In genomic region chr2:167688126-167688497, GRCm38 (mm10) we compare ENCODE assay signal across 8 mouse cellular contexts. TPM values are rescaled to one million over a fixed set of nuclear protein-coding genes. Genes with fewer than 3 reads are reported as not detected.
DNase-seq lines count a peak whose midpoint lies in the region; ATAC-seq and TF ChIP-seq lines count a peak whose summit lies in the region.

No protein-coding gene starts in this region.

- H3K4me1 ChIP-seq in forebrain, embryonic 10.5 days = peaks cover 26% of the 10 kb centered on the region
- H3K4me1 ChIP-seq in liver, embryonic 12.5 days = peaks cover 63% of the 10 kb centered on the region

- peaks cover 85% of the 10 kb centered on the region for H3K27me3 ChIP-seq in forebrain, embryonic 10.5 days (ENCODE audit: poor library complexity, severe bottlenecking)
- peaks cover 53% of the 10 kb centered on the region for H3K27me3 ChIP-seq in liver, embryonic 12.5 days (replicated peaks)

- peak overlapping the region; percentile 77 for H3K9ac ChIP-seq in liver, embryonic 12.5 days

- H3K4me2 ChIP-seq in liver, embryonic 12.5 days = peak overlapping the region; percentile 87

- H3K9me3 ChIP-seq in forebrain, embryonic 10.5 days = no peaks in the 10 kb centered on the region
- H3K9me3 ChIP-seq in liver, embryonic 12.5 days (replicated peaks) = no peaks in the 10 kb centered on the region

- WGBS in forebrain, embryonic 10.5 days = 26% methylated on average over 12 of the region's 12 CpGs
- 25% methylated on average over 12 of the region's 12 CpGs for WGBS in liver, embryonic 12.5 days (ENCODE audit: insufficient replicate concordance)

- DNase-seq in layer of hippocampus, adult 2 months (ENCODE audit: low spot score in 2 of 2) = no peak
- DNase-seq in layer of hippocampus, postnatal 36 days = no peak
- DNase-seq in R1 (ENCODE audit: low read depth, low spot score) = peak; percentile 57
- DNase-seq in forebrain, embryonic 10.5 days (ENCODE audit: extremely low spot score, low spot score) = no peak
- DNase-seq in retina, postnatal 1 day = peak; percentile 42
- DNase-seq in natural killer cell, adult 2 months (ENCODE audit: low spot score in 2 of 2) = no peak
- DNase-seq in kidney, postnatal 14 days = no peak

- peak overlapping the region; percentile 95; the same call in 1 of the 2 replicates for H3K27ac ChIP-seq in layer of hippocampus, adult 2 months
- no peak overlapping the region for H3K27ac ChIP-seq in forebrain, embryonic 10.5 days
- H3K27ac ChIP-seq in liver, embryonic 12.5 days = peak overlapping the region; percentile 80

- no peak for TF ChIP-seq CTCF in layer of hippocampus, adult 2 months (conservative IDR thresholded peaks at IDR 0.05)

- no peaks in the 10 kb centered on the region for H3K36me3 ChIP-seq in forebrain, embryonic 10.5 days (replicated peaks)
- H3K36me3 ChIP-seq in liver, embryonic 12.5 days = no peaks in the 10 kb centered on the region; the same call in 1 of the 2 replicates

- peak overlapping the region; percentile 77 for H3K4me3 ChIP-seq in layer of hippocampus, adult 2 months
- peak overlapping the region; percentile 74 for H3K4me3 ChIP-seq in forebrain, embryonic 10.5 days
- H3K4me3 ChIP-seq in liver, embryonic 12.5 days = peak overlapping the region; percentile 72

- peak; percentile 12 for ATAC-seq in liver, embryonic 12.5 days

RNA-seq across cellular contexts. Expression of gene Cebpb, which starts 0.6 kb away (rescaled TPM):
- 10 to 100 TPM; 25.8 to 32.0 TPM for total RNA-seq in layer of hippocampus, adult 2 months (2021)
- total RNA-seq in layer of hippocampus, postnatal 36 days (2021) = 10 to 100 TPM; 32.6 to 34.3 TPM
- polyA plus RNA-seq in forebrain, embryonic 10.5 days (2016; fragmentation: Nextera tagmentation; extraction: Ambion mirVana) = 0.33 and 0.44 TPM in 2 replicates
- 21.8 and 23.4 TPM in 2 replicates for polyA plus RNA-seq in liver, embryonic 12.5 days (2016; fragmentation: Nextera tagmentation; extraction: Ambion mirVana)

RNA-seq across cellular contexts. Expression of gene Tmem189, which starts 1.5 kb away (rescaled TPM):
- 10 to 100 TPM; 43.6 to 46.9 TPM for total RNA-seq in layer of hippocampus, adult 2 months (2021)
- total RNA-seq in layer of hippocampus, postnatal 36 days (2021) = 10 to 100 TPM; 46.2 to 51.6 TPM
- polyA plus RNA-seq in forebrain, embryonic 10.5 days (2016; fragmentation: Nextera tagmentation; extraction: Ambion mirVana) = 31.5 and 34.2 TPM in 2 replicates
- polyA plus RNA-seq in liver, embryonic 12.5 days (2016; fragmentation: Nextera tagmentation; extraction: Ambion mirVana) = 27.3 and 30.4 TPM in 2 replicates

RNA-seq across cellular contexts. Expression of gene Gm20431, which starts 26.8 kb away (rescaled TPM):
- total RNA-seq in layer of hippocampus, adult 2 months (2021) = 10 to 100 TPM; 36.5 to 44.2 TPM
- 10 to 100 TPM; 39.4 to 47.0 TPM for total RNA-seq in layer of hippocampus, postnatal 36 days (2021)
- 2.7 and 4.9 TPM in 2 replicates for polyA plus RNA-seq in forebrain, embryonic 10.5 days (2016; fragmentation: Nextera tagmentation; extraction: Ambion mirVana)
- 1.8 and 4.8 TPM in 2 replicates for polyA plus RNA-seq in liver, embryonic 12.5 days (2016; fragmentation: Nextera tagmentation; extraction: Ambion mirVana)

RNA-seq across cellular contexts. Expression of gene Ube2v1, which starts 56.2 kb away (rescaled TPM):
- 100 to 1,000 TPM; 216 to 232 TPM for total RNA-seq in layer of hippocampus, adult 2 months (2021)
- total RNA-seq in layer of hippocampus, postnatal 36 days (2021) = 100 to 1,000 TPM; 208 to 231 TPM
- 414 and 416 TPM in 2 replicates for polyA plus RNA-seq in forebrain, embryonic 10.5 days (2016; fragmentation: Nextera tagmentation; extraction: Ambion mirVana)
- polyA plus RNA-seq in liver, embryonic 12.5 days (2016; fragmentation: Nextera tagmentation; extraction: Ambion mirVana) = 256 and 259 TPM in 2 replicates

Comparison
In these comparisons a context has a peak if more than half of its experiments do, and no peak if none do; other contexts are left out.
1. DNase-seq: peak in R1 (single experiment) and retina, postnatal 1 day (single experiment); none in layer of hippocampus, adult 2 months (0 of 2), layer of hippocampus, postnatal 36 days (0 of 2), forebrain, embryonic 10.5 days (single experiment), natural killer cell, adult 2 months (0 of 2) and kidney, postnatal 14 days (single experiment).
2. Peak in every context shown above with its lines, with median percentiles within 50 percentile points of each other: H3K4me3 ChIP-seq.